9 mouse cellular contexts compared by ENCODE assay signal in genomic region chr13:17837610-17838483, GRCm38 (mm10). TPM values are rescaled to one million over a fixed set of nuclear protein-coding genes. Genes with fewer than 3 reads are reported as not detected.
DNase-seq lines count a peak whose midpoint lies in the region; ATAC-seq and TF ChIP-seq lines count a peak whose summit lies in the region.
"Had no signal": no experiment of that assay in that cellular context is flagged by ENCODE, and none has a peak within 500 bp of the region (broad histone marks: within the 10 kb centered on the region; RNA-seq: fewer than 3 reads in every experiment).

No protein-coding gene starts in this region.

- no peaks in the 10 kb centered on the region for H3K9me3 ChIP-seq in heart, embryonic 11.5 days (replicated peaks; ENCODE audit: control insufficient read depth, low read length)
- H3K9me3 ChIP-seq in ES-Bruce4 (replicated peaks; ENCODE audit: control insufficient read depth, insufficient read depth, low read length, poor library complexity, severe bottlenecking) = no peaks in the 10 kb centered on the region
- no peaks in the 10 kb centered on the region for H3K9me3 ChIP-seq in stomach, embryonic 16.5 days (replicated peaks; ENCODE audit: control insufficient read depth, low read length)
- H3K9me3 ChIP-seq: embryonic facial prominence, embryonic 12.5 days had no signal

- ATAC-seq in heart, embryonic 11.5 days (replicated peaks; ENCODE audit: insufficient number of reproducible peaks, low FRiP score, low TSS enrichment) = no peak
- ATAC-seq in megakaryocyte, adult 5-6 weeks (ENCODE audit: poor library complexity, severe bottlenecking) = peak; percentile 62; the same call in 1 of the 2 replicates
- peak; percentile 82 for ATAC-seq in stomach, embryonic 16.5 days (ENCODE audit: insufficient read depth, low FRiP score)

- TF ChIP-seq EP300 in ES-Bruce4 (IDR thresholded peaks at IDR 0.05; ENCODE audit: insufficient read depth, low read depth, low read length) = no peak

- no peak for TF ChIP-seq POLR2A in ES-Bruce4 (IDR thresholded peaks at IDR 0.05; ENCODE audit: insufficient read depth, low read length)

- no peaks in the 10 kb centered on the region for H3K27me3 ChIP-seq in heart, embryonic 11.5 days (ENCODE audit: control insufficient read depth, insufficient read depth, low read length)
- H3K27me3 ChIP-seq in ES-Bruce4 (ENCODE audit: control insufficient read depth, insufficient read depth, low read length, poor library complexity, severe bottlenecking) = no peaks in the 10 kb centered on the region
- H3K27me3 ChIP-seq in stomach, embryonic 16.5 days (ENCODE audit: control insufficient read depth, insufficient read depth, low read length) = no peaks in the 10 kb centered on the region
- H3K27me3 ChIP-seq: embryonic facial prominence, embryonic 12.5 days had no signal

- H3K4me1 ChIP-seq in heart, embryonic 11.5 days (ENCODE audit: control insufficient read depth, insufficient read depth, low read length) = no peaks in the 10 kb centered on the region
- peaks cover 3% of the 10 kb centered on the region for H3K4me1 ChIP-seq in ES-Bruce4 (ENCODE audit: control insufficient read depth, insufficient read depth, low read length)
- no peaks in the 10 kb centered on the region for H3K4me1 ChIP-seq in stomach, embryonic 16.5 days (ENCODE audit: control insufficient read depth, insufficient read depth, low read length)
- H3K4me1 ChIP-seq: embryonic facial prominence, embryonic 12.5 days had no signal

- no peak overlapping the region for H3K4me2 ChIP-seq in heart, embryonic 11.5 days
- H3K4me2 ChIP-seq in stomach, embryonic 16.5 days (ENCODE audit: low read depth, low read length) = peak overlapping the region; percentile 27; the same call in 1 of the 2 replicates
- H3K4me2 ChIP-seq: embryonic facial prominence, embryonic 12.5 days had no signal

- no peaks in the 10 kb centered on the region for H3K36me3 ChIP-seq in heart, embryonic 11.5 days (ENCODE audit: control insufficient read depth, insufficient read depth, low read length)
- H3K36me3 ChIP-seq in ES-Bruce4 (ENCODE audit: control insufficient read depth, insufficient read depth, low read length, poor library complexity, severe bottlenecking) = no peaks in the 10 kb centered on the region
- no peaks in the 10 kb centered on the region for H3K36me3 ChIP-seq in stomach, embryonic 16.5 days (ENCODE audit: control insufficient read depth, insufficient read depth, low read length)
- H3K36me3 ChIP-seq: embryonic facial prominence, embryonic 12.5 days had no signal

- no peak overlapping the region for H3K4me3 ChIP-seq in heart, embryonic 11.5 days (ENCODE audit: low read depth, low read length)
- H3K4me3 ChIP-seq in ES-Bruce4 (ENCODE audit: low read depth, low read length) = no peak overlapping the region
- no peak overlapping the region for H3K4me3 ChIP-seq in stomach, embryonic 16.5 days (replicated peaks; ENCODE audit: low read length)
- H3K4me3 ChIP-seq: embryonic facial prominence, embryonic 12.5 days had no signal

- DNase-seq in heart, adult 11 months = peak; percentile 75
- peak; percentile 24 to 60 for DNase-seq in cerebellum, postnatal 25 days
- DNase-seq in heart, postnatal 10 days = peak; percentile 22 to 63
- peak; percentile 56 to 64 for DNase-seq in kidney, postnatal 4 days

- H3K27ac ChIP-seq in heart, embryonic 11.5 days (ENCODE audit: low read depth, low read length) = no peak overlapping the region
- no peak overlapping the region for H3K27ac ChIP-seq in ES-Bruce4 (ENCODE audit: insufficient read depth, low read length)
- H3K27ac ChIP-seq in stomach, embryonic 16.5 days (ENCODE audit: low read length) = peak overlapping the region; percentile 56; the same call in 1 of the 2 replicates
- H3K27ac ChIP-seq: embryonic facial prominence, embryonic 12.5 days had no signal

- peak; percentile 27 for TF ChIP-seq CTCF in ES-Bruce4 (IDR thresholded peaks at IDR 0.05; ENCODE audit: low read depth, low read length)

- intact Hi-C loops in heart, postnatal 10 days (cut with DNase I) = loop anchor here (1.0 to 5.0 kb wide), 5 partner anchors 92 to 971 kb away; no protein-coding TSS in a partner anchor

- no peak overlapping the region for H3K9ac ChIP-seq in heart, embryonic 11.5 days (ENCODE audit: low read depth, low read length)
- H3K9ac ChIP-seq in ES-Bruce4 (ENCODE audit: low read depth, poor library complexity, severe bottlenecking) = no peak overlapping the region
- H3K9ac ChIP-seq in stomach, embryonic 16.5 days (ENCODE audit: low read length) = no peak overlapping the region
- H3K9ac ChIP-seq: embryonic facial prominence, embryonic 12.5 days had no signal

- WGBS in heart, embryonic 11.5 days (ENCODE audit: insufficient replicate concordance) = 41% methylated on average over 16 of the region's 16 CpGs
- 30% methylated on average over 16 of the region's 16 CpGs for WGBS in stomach, embryonic 16.5 days

RNA-seq across cellular contexts. Expression of gene Cdk13, which starts 33.0 kb away (rescaled TPM):
- polyA plus RNA-seq in heart, embryonic 11.5 days (2014; fragmentation: Nextera tagmentation; extraction: Ambion mirVana) = 10.5 and 18.0 TPM in 2 replicates
- polyA plus RNA-seq in ES-Bruce4 (2011; ENCODE audit: insufficient read depth, insufficient read length, low read depth, missing spikeins) = 69.2 and 77.8 TPM in 2 replicates
- 10 to 100 TPM; 35.3 to 35.4 TPM for total RNA-seq in heart, postnatal 10 days (2021)
- 94.3 and 96.4 TPM in 2 replicates for total RNA-seq in megakaryocyte, adult 5-6 weeks (2015)
- 90.3 and 101 TPM in 2 replicates for total RNA-seq in megakaryocyte, adult 5-6 weeks (2017)
- 9.8 and 12.9 TPM in 2 replicates for polyA plus RNA-seq in stomach, embryonic 16.5 days (2015; fragmentation: Nextera tagmentation; extraction: Ambion mirVana)
